8 mouse cellular contexts compared by ENCODE assay signal in genomic region chr7:16991681-16992450, GRCm38 (mm10). TPM values are rescaled to one million over a fixed set of nuclear protein-coding genes. Genes with fewer than 3 reads are reported as not detected.
DNase-seq lines count a peak whose midpoint lies in the region; ATAC-seq lines count a peak whose summit lies in the region.

No protein-coding gene starts in this region.

- peaks cover 7% of the 10 kb centered on the region; the same call in 1 of the 2 replicates for H3K36me3 ChIP-seq in kidney, embryonic 15.5 days
- H3K36me3 ChIP-seq in embryonic facial prominence, embryonic 11.5 days (replicated peaks; ENCODE audit: control insufficient read depth, insufficient read depth, low read depth, low read length): no peaks in the 10 kb centered on the region
- H3K36me3 ChIP-seq in limb, embryonic 10.5 days: peaks cover 21% of the 10 kb centered on the region

- 29% methylated on average over 18 of the region's 18 CpGs for WGBS in kidney, embryonic 15.5 days
- 61% methylated on average over 18 of the region's 18 CpGs for WGBS in embryonic facial prominence, embryonic 11.5 days
- WGBS in limb, embryonic 10.5 days: 61% methylated on average over 18 of the region's 18 CpGs

- no peaks in the 10 kb centered on the region for H3K9me3 ChIP-seq in kidney, embryonic 15.5 days (replicated peaks)
- H3K9me3 ChIP-seq in embryonic facial prominence, embryonic 11.5 days (replicated peaks; ENCODE audit: control insufficient read depth, low read length): no peaks in the 10 kb centered on the region; the same call in 1 of the 2 replicates
- H3K9me3 ChIP-seq in limb, embryonic 10.5 days (replicated peaks): no peaks in the 10 kb centered on the region

- no peak for DNase-seq in kidney, adult 9 months
- peak; percentile 89 for DNase-seq in embryonic facial prominence, embryonic 11.5 days (ENCODE audit: low spot score)
- DNase-seq in limb, embryonic 10.5 days (ENCODE audit: low spot score): peak; percentile 80
- DNase-seq in ovary, postnatal 36 days (ENCODE audit: low spot score): peak; percentile 68
- no peak for DNase-seq in layer of hippocampus, postnatal 36 days
- DNase-seq in cerebellum, postnatal 36 days: no peak
- no peak for DNase-seq in urinary bladder, postnatal 14 days (ENCODE audit: low spot score)

- peaks cover 74% of the 10 kb centered on the region for H3K4me1 ChIP-seq in kidney, embryonic 15.5 days
- peaks cover 10% of the 10 kb centered on the region for H3K4me1 ChIP-seq in embryonic facial prominence, embryonic 11.5 days (ENCODE audit: control insufficient read depth, insufficient read depth, low read length)
- H3K4me1 ChIP-seq in limb, embryonic 10.5 days: peaks cover 68% of the 10 kb centered on the region

- peak overlapping the region; percentile 95 for H3K27ac ChIP-seq in kidney, embryonic 15.5 days
- H3K27ac ChIP-seq in embryonic facial prominence, embryonic 11.5 days (replicated peaks; ENCODE audit: low read depth, low read length): peak overlapping the region; percentile 82
- peak overlapping the region; percentile 87 for H3K27ac ChIP-seq in limb, embryonic 10.5 days

- H3K27me3 ChIP-seq in kidney, embryonic 15.5 days: no peaks in the 10 kb centered on the region
- no peaks in the 10 kb centered on the region for H3K27me3 ChIP-seq in embryonic facial prominence, embryonic 11.5 days (ENCODE audit: control insufficient read depth, insufficient read depth, low read length)
- no peaks in the 10 kb centered on the region for H3K27me3 ChIP-seq in limb, embryonic 10.5 days (ENCODE audit: low read depth, poor library complexity, severe bottlenecking)

- peak overlapping the region; percentile 12 for H3K4me3 ChIP-seq in kidney, embryonic 15.5 days (replicated peaks)
- no peak overlapping the region for H3K4me3 ChIP-seq in embryonic facial prominence, embryonic 11.5 days (ENCODE audit: low read depth, low read length)
- H3K4me3 ChIP-seq in limb, embryonic 10.5 days: peak overlapping the region; percentile 18

- ATAC-seq in kidney, embryonic 15.5 days (replicated peaks; ENCODE audit: low FRiP score): peak; percentile 85
- peak; percentile 63 for ATAC-seq in embryonic facial prominence, embryonic 11.5 days (replicated peaks; ENCODE audit: insufficient number of reproducible peaks, low FRiP score, low TSS enrichment, low read depth)

- peak overlapping the region; percentile 45 for H3K4me2 ChIP-seq in kidney, embryonic 15.5 days
- H3K4me2 ChIP-seq in embryonic facial prominence, embryonic 11.5 days (ENCODE audit: low read depth, low read length): peak overlapping the region; percentile 16; the same call in 1 of the 2 replicates

- H3K9ac ChIP-seq in kidney, embryonic 15.5 days: 0 out of 2 replicates have a peak overlapping the region, but pooled peaks have one; percentile 25
- H3K9ac ChIP-seq in embryonic facial prominence, embryonic 11.5 days (replicated peaks; ENCODE audit: low read length): peak overlapping the region; percentile 10

RNA-seq across cellular contexts. Expression of gene Ccdc8, which starts 0.6 kb away (rescaled TPM):
- polyA plus RNA-seq in kidney, embryonic 15.5 days (2015; fragmentation: Nextera tagmentation; extraction: Ambion mirVana): 35.7 and 41.2 TPM in 2 replicates
- polyA plus RNA-seq in embryonic facial prominence, embryonic 11.5 days (2014; fragmentation: Nextera tagmentation; extraction: Ambion mirVana): 15.9 and 17.1 TPM in 2 replicates
- polyA plus RNA-seq in limb, embryonic 10.5 days (2016; fragmentation: Nextera tagmentation; extraction: Ambion mirVana): 13.7 and 13.8 TPM in 2 replicates
- total RNA-seq in layer of hippocampus, postnatal 36 days (2021): 1 to 10 TPM; 2.2 to 2.8 TPM

RNA-seq across cellular contexts. Expression of gene Gm42372, which starts 9.0 kb away (rescaled TPM):
- 0.23 and 0.31 TPM in 2 replicates for polyA plus RNA-seq in kidney, embryonic 15.5 days (2015; fragmentation: Nextera tagmentation; extraction: Ambion mirVana)
- 0.52 and 0.63 TPM in 2 replicates for polyA plus RNA-seq in embryonic facial prominence, embryonic 11.5 days (2014; fragmentation: Nextera tagmentation; extraction: Ambion mirVana)
- 0.96 and 0.98 TPM in 2 replicates for polyA plus RNA-seq in limb, embryonic 10.5 days (2016; fragmentation: Nextera tagmentation; extraction: Ambion mirVana)
- total RNA-seq in layer of hippocampus, postnatal 36 days (2021): 10 to 100 TPM; 55.2 to 56.6 TPM

RNA-seq across cellular contexts. Expression of gene Pnmal1, which starts 32.4 kb away (rescaled TPM):
- polyA plus RNA-seq in kidney, embryonic 15.5 days (2015; fragmentation: Nextera tagmentation; extraction: Ambion mirVana): 0.58 and 0.90 TPM in 2 replicates
- 5.3 and 6.6 TPM in 2 replicates for polyA plus RNA-seq in embryonic facial prominence, embryonic 11.5 days (2014; fragmentation: Nextera tagmentation; extraction: Ambion mirVana)
- polyA plus RNA-seq in limb, embryonic 10.5 days (2016; fragmentation: Nextera tagmentation; extraction: Ambion mirVana): 0.79 and 1.5 TPM in 2 replicates
- total RNA-seq in layer of hippocampus, postnatal 36 days (2021): 100 to 1,000 TPM; 119 to 124 TPM

RNA-seq across cellular contexts. Expression of gene Ppp5c, which starts 35.9 kb away (rescaled TPM):
- polyA plus RNA-seq in kidney, embryonic 15.5 days (2015; fragmentation: Nextera tagmentation; extraction: Ambion mirVana): 110 and 115 TPM in 2 replicates
- 100 and 102 TPM in 2 replicates for polyA plus RNA-seq in embryonic facial prominence, embryonic 11.5 days (2014; fragmentation: Nextera tagmentation; extraction: Ambion mirVana)
- polyA plus RNA-seq in limb, embryonic 10.5 days (2016; fragmentation: Nextera tagmentation; extraction: Ambion mirVana): 149 and 158 TPM in 2 replicates
- total RNA-seq in layer of hippocampus, postnatal 36 days (2021): 100 to 1,000 TPM; 147 to 149 TPM

RNA-seq across cellular contexts. Expression of gene Pnmal2, which starts 47.4 kb away (rescaled TPM):
- 7.7 and 9.2 TPM in 2 replicates for polyA plus RNA-seq in kidney, embryonic 15.5 days (2015; fragmentation: Nextera tagmentation; extraction: Ambion mirVana)
- 3.7 and 4.2 TPM in 2 replicates for polyA plus RNA-seq in embryonic facial prominence, embryonic 11.5 days (2014; fragmentation: Nextera tagmentation; extraction: Ambion mirVana)
- polyA plus RNA-seq in limb, embryonic 10.5 days (2016; fragmentation: Nextera tagmentation; extraction: Ambion mirVana): 2.6 and 5.7 TPM in 2 replicates
- 100 to 1,000 TPM; 345 to 361 TPM for total RNA-seq in layer of hippocampus, postnatal 36 days (2021)

Comparison
In these comparisons a context has a peak if more than half of its experiments do, and no peak if none do; other contexts are left out.
1. DNase-seq: peak in embryonic facial prominence, embryonic 11.5 days (single experiment), limb, embryonic 10.5 days (single experiment) and ovary, postnatal 36 days (single experiment); none in kidney, adult 9 months (single experiment), layer of hippocampus, postnatal 36 days (0 of 2), cerebellum, postnatal 36 days (0 of 2) and urinary bladder, postnatal 14 days (single experiment).
2. Peak in every context shown above with its lines, with median percentiles within 50 percentile points of each other: H3K27ac ChIP-seq.